Mouse (Mus musculus): ENCODE results near the gene Gm49325.

- no peak for TF ChIP-seq POLR2A (IDR thresholded peaks at IDR 0.05; ENCODE audit: low read depth, low read length)
- TF ChIP-seq CTCF (IDR thresholded peaks at IDR 0.05; ENCODE audit: extremely low read depth, insufficient read length, insufficient replicate concordance, low read depth, low read length), result no peak
Observed at GRCm38 (mm10) chr10:77624570-77624995, 18.6 kb downstream of the Gm49325 start.

All from small intestine, adult 2 months (tissue).